12 mouse cellular contexts compared by ENCODE assay signal in the genomic region with DNA sequence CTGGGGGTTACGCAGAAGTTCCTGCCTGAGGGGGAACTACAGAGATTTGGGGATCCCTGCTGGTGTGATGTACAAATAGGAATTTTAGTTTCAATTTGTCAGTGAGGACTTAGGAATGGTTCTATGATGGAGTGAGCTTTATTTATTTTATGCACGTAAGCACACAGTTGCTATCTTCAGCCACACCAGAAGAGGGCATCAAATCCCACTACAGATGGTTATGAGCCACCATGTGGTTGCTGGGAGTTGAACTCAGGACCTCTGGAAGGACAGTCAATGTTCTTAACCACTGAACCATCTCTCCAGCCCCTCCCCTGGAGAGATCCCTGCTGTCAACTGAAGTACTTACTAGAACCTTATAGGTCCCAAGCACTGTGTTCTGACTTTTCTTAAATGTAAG.
DNase-seq lines count a peak whose midpoint lies in the region; ATAC-seq and TF ChIP-seq lines count a peak whose summit lies in the region.
"Had no signal": no experiment of that assay in that cellular context is flagged by ENCODE, and none has a peak within 500 bp of the region (broad histone marks: within the 10 kb centered on the region; RNA-seq: fewer than 3 reads in every experiment).

No protein-coding gene starts in this region.

- ATAC-seq in embryonic facial prominence, embryonic 13.5 days (ENCODE audit: insufficient number of reproducible peaks, insufficient read depth, low FRiP score, low TSS enrichment, low read depth): no peak
- no peak for ATAC-seq in liver, embryonic 11.5 days (replicated peaks; ENCODE audit: low FRiP score)

- no peak for DNase-seq in gastrocnemius, adult 2 months
- no peak for DNase-seq in gastrocnemius, postnatal 10 days
- no peak for DNase-seq in layer of hippocampus, adult 2 months (ENCODE audit: low spot score in 2 of 2)
- DNase-seq in layer of hippocampus, postnatal 14 days (ENCODE audit: low spot score in 2 of 2): no peak
- peak; percentile 54 for DNase-seq in 3T3-L1 (ENCODE audit: low read depth, low spot score)
- DNase-seq in liver, embryonic 11.5 days (ENCODE audit: low spot score): no peak
- DNase-seq in left cerebral cortex, postnatal 36 days (ENCODE audit: low spot score in 2 of 2): no peak
- DNase-seq: layer of hippocampus, adult 9-11 months; thymus, adult 18-20 months had no signal

- H3K4me2 ChIP-seq in embryonic facial prominence, embryonic 13.5 days: no peak overlapping the region
- no peak overlapping the region for H3K4me2 ChIP-seq in liver, embryonic 11.5 days
- H3K4me2 ChIP-seq: hindbrain, embryonic 14.5 days had no signal

- no peak overlapping the region for H3K9ac ChIP-seq in embryonic facial prominence, embryonic 13.5 days
- no peak overlapping the region for H3K9ac ChIP-seq in liver, embryonic 11.5 days (ENCODE audit: low read depth, low read length)
- H3K9ac ChIP-seq: hindbrain, embryonic 14.5 days; lung, embryonic 15.5 days had no signal

- peaks cover 39% of the 10 kb centered on the region for H3K4me1 ChIP-seq in embryonic facial prominence, embryonic 13.5 days
- H3K4me1 ChIP-seq in liver, embryonic 11.5 days (replicated peaks; ENCODE audit: control insufficient read depth, insufficient read depth, low read length): no peaks in the 10 kb centered on the region; the same call in 1 of the 2 replicates

- H3K36me3 ChIP-seq in embryonic facial prominence, embryonic 13.5 days: no peaks in the 10 kb centered on the region
- no peaks in the 10 kb centered on the region for H3K36me3 ChIP-seq in liver, embryonic 11.5 days (ENCODE audit: control insufficient read depth, insufficient read depth, low read length)
- H3K36me3 ChIP-seq: lung, embryonic 15.5 days had no signal

- no peak for TF ChIP-seq CTCF in gastrocnemius, adult 2 months (IDR thresholded peaks at IDR 0.05)
- peak; percentile 48 for TF ChIP-seq CTCF in layer of hippocampus, adult 2 months (conservative IDR thresholded peaks at IDR 0.05)

- peak overlapping the region; percentile 24; the same call in 1 of the 2 replicates for H3K27ac ChIP-seq in gastrocnemius, adult 2 months
- no peak overlapping the region; the same call in 1 of the 2 replicates for H3K27ac ChIP-seq in layer of hippocampus, adult 2 months
- H3K27ac ChIP-seq in embryonic facial prominence, embryonic 13.5 days: 0 out of 2 replicates have a peak overlapping the region, but pooled peaks have one; percentile 44
- H3K27ac ChIP-seq in liver, embryonic 11.5 days (ENCODE audit: low read depth, low read length): no peak overlapping the region
- H3K27ac ChIP-seq: hindbrain, embryonic 14.5 days had no signal

- 87% methylated on average over 2 of the region's 2 CpGs for WGBS in embryonic facial prominence, embryonic 13.5 days
- 84% methylated on average over 2 of the region's 2 CpGs for WGBS in liver, embryonic 11.5 days

- H3K27me3 ChIP-seq in embryonic facial prominence, embryonic 13.5 days: no peaks in the 10 kb centered on the region
- no peaks in the 10 kb centered on the region for H3K27me3 ChIP-seq in liver, embryonic 11.5 days (replicated peaks; ENCODE audit: control insufficient read depth, insufficient read depth, low read length)
- H3K27me3 ChIP-seq: lung, embryonic 15.5 days had no signal

- intact Hi-C loops in gastrocnemius, adult 2 months (cut with DNase I): loop anchor here (1.0 to 5.0 kb wide), 2 partner anchors 117 to 202 kb away; no protein-coding TSS in a partner anchor
- intact Hi-C loops in left cerebral cortex, postnatal 36 days (cut with DNase I): loop anchor here (5.0 kb wide), 1 partner anchor 117 kb away; no protein-coding TSS in a partner anchor

- no peak overlapping the region for H3K4me3 ChIP-seq in gastrocnemius, adult 2 months
- no peak overlapping the region for H3K4me3 ChIP-seq in layer of hippocampus, adult 2 months
- H3K4me3 ChIP-seq in embryonic facial prominence, embryonic 13.5 days: no peak overlapping the region
- no peak overlapping the region for H3K4me3 ChIP-seq in liver, embryonic 11.5 days (ENCODE audit: low read depth, low read length)
- H3K4me3 ChIP-seq: lung, embryonic 15.5 days had no signal

- no peaks in the 10 kb centered on the region for H3K9me3 ChIP-seq in embryonic facial prominence, embryonic 13.5 days
- H3K9me3 ChIP-seq in liver, embryonic 11.5 days (ENCODE audit: control insufficient read depth, low read length): no peaks in the 10 kb centered on the region
- H3K9me3 ChIP-seq: lung, embryonic 15.5 days had no signal

Comparison
In these comparisons a context has a peak if more than half of its experiments do, and no peak if none do; other contexts are left out.
1. H3K27ac ChIP-seq: peak in gastrocnemius, adult 2 months (single experiment) and embryonic facial prominence, embryonic 13.5 days (single experiment); none in layer of hippocampus, adult 2 months (single experiment) and liver, embryonic 11.5 days (single experiment).